Mouse (Mus musculus): ENCODE results near the gene F13a1. TPM values are rescaled to one million over a fixed set of nuclear protein-coding genes. Genes with fewer than 3 reads are reported as not detected.

The F13a1 gene
- polyA plus RNA-seq, 1 experiment: 22.9 TPM

DNA sequence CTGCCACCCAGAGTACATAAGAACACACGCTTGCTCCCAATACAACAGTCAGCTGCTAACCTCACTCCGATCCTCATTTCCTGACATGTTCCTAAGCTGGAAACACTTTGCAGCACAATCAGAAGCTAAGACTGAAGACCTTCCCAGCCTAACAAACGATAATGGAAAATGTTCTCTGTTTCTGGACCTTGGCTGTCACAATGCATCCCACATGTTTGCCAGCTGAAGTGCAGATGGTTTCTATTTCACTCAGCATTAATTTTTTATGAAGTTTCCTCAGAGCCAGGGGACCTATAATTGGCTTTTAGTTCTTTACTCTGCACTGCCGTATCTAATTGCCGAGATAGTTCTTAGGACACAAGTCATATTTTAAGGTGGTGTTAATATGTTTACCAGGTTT lies 10.8 kb upstream of the F13a1 start:
- Histone ChIP-seq H3K27me3 (ENCODE audit: control insufficient read depth, insufficient read depth, low read length) (no peaks in the 10 kb centered on the region), H3K4me1 (replicated peaks; ENCODE audit: control insufficient read depth, insufficient read depth, low read length) (peaks cover 13% of the 10 kb centered on the region), H3K4me3 (ENCODE audit: control insufficient read depth, insufficient read depth, low read length) (no peak overlapping the region), H3K36me3 (ENCODE audit: control insufficient read depth, insufficient read depth, low read length) (no peaks in the 10 kb centered on the region), H3K27ac (ENCODE audit: control insufficient read depth, insufficient read depth, low read length) (no peak overlapping the region)
- DNase-seq: no peak
- TF ChIP-seq POLR2A (IDR thresholded peaks at IDR 0.05; ENCODE audit: control insufficient read depth, extremely low read depth, insufficient read depth, low read length, poor library complexity) (no peak), CTCF (IDR thresholded peaks at IDR 0.05; ENCODE audit: borderline replicate concordance, control insufficient read depth, extremely low read depth, insufficient read depth, low read length, poor library complexity) (no peak)
- 96% methylated on average over 5 of the region's 5 CpGs for WGBS

DNA sequence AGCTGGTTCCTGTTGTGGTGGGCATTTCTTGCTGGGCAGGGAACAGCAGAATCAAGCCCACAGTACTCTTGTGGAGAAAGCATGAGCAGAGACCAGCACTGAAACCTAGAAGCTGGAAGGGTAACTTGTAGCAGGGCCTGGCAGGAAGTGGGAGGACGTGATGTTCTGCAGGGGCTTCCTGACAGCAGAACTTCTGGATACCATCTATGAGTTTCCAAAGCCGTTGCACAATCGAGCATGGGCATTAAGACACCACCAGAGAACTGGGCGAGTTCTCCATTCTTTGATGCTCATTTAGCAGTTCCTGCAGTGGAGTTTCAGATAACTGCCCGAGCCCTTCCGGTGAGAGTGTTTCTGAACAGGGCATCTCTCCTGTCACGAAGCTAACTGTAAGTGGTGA lies 6.6 kb upstream of the F13a1 start:
- no peaks in the 10 kb centered on the region for H3K27me3 ChIP-seq (ENCODE audit: control insufficient read depth, insufficient read depth, low read length)
- no peak overlapping the region for H3K27ac ChIP-seq (ENCODE audit: control insufficient read depth, insufficient read depth, low read length)
- H3K4me1 ChIP-seq (replicated peaks; ENCODE audit: control insufficient read depth, insufficient read depth, low read length): peaks cover 13% of the 10 kb centered on the region
- no peak overlapping the region for H3K4me3 ChIP-seq (ENCODE audit: control insufficient read depth, insufficient read depth, low read length)
- WGBS: 12% methylated on average over 7 of the region's 7 CpGs
- no peak for TF ChIP-seq CTCF (IDR thresholded peaks at IDR 0.05; ENCODE audit: borderline replicate concordance, control insufficient read depth, extremely low read depth, insufficient read depth, low read length, poor library complexity)
- TF ChIP-seq POLR2A (IDR thresholded peaks at IDR 0.05; ENCODE audit: control insufficient read depth, extremely low read depth, insufficient read depth, low read length, poor library complexity): no peak
- no peaks in the 10 kb centered on the region for H3K36me3 ChIP-seq (ENCODE audit: control insufficient read depth, insufficient read depth, low read length)
- peak; percentile 37 for DNase-seq

DNA sequence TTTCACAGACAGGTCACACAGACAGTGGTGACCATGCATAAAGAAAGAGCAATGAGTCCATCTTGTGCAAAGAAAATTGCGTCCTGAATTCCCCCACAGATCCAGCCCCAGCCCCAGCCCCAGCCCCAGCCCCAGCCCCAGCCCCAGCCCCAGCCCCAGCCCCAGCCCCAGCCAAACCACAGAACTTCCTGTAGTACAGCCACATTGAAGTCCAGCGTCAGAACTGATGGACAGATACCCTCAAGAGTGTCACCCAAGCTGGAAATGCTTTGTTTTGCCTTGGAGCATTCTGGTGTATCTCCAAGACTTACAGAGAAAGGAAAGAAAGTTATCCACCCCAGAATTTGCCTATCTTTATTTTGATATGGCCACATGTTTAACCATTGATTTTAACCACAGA lies 413 bp downstream of the F13a1 start:
- peaks cover 27% of the 10 kb centered on the region for H3K4me1 ChIP-seq (replicated peaks; ENCODE audit: control insufficient read depth, insufficient read depth, low read length)
- WGBS: 26% methylated on average over 2 of the region's 2 CpGs
- peak overlapping the region; percentile 36 for H3K4me3 ChIP-seq (ENCODE audit: control insufficient read depth, insufficient read depth, low read length)
- H3K27me3 ChIP-seq (ENCODE audit: control insufficient read depth, insufficient read depth, low read length): no peaks in the 10 kb centered on the region
- no peak for DNase-seq
- peak overlapping the region; percentile 85 for H3K27ac ChIP-seq (ENCODE audit: control insufficient read depth, insufficient read depth, low read length)
- H3K36me3 ChIP-seq (ENCODE audit: control insufficient read depth, insufficient read depth, low read length): no peaks in the 10 kb centered on the region
- TF ChIP-seq POLR2A (IDR thresholded peaks at IDR 0.05; ENCODE audit: control insufficient read depth, extremely low read depth, insufficient read depth, low read length, poor library complexity): no peak
- no peak for TF ChIP-seq CTCF (IDR thresholded peaks at IDR 0.05; ENCODE audit: borderline replicate concordance, control insufficient read depth, extremely low read depth, insufficient read depth, low read length, poor library complexity)

DNA sequence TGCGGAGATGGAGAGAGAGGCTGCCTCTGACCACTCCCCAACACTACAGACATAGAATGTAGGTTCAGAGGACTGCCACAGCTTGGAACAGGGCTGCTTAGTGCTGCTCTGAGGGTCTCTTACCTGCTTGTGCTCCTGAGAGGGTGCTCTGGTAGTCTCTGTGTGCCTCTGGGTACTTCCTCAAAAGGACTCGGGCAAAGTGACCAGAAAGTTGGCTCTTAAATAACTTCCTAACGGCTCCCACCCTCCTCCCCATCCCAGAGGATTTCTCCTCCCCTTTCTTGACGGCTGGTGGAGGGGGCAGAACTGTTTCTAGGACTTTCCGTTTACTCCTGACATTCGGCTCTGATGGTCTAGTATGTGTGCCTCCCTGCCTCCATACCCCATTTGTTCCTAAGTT lies 1.0 kb downstream of the F13a1 start:
- DNase-seq: no peak
- Histone ChIP-seq H3K36me3 (ENCODE audit: control insufficient read depth, insufficient read depth, low read length) (0 out of 2 replicates have a peak, but pooled peaks cover 3% of the 10 kb centered on the region), H3K27me3 (ENCODE audit: control insufficient read depth, insufficient read depth, low read length) (no peaks in the 10 kb centered on the region), H3K4me3 (ENCODE audit: control insufficient read depth, insufficient read depth, low read length) (peak overlapping the region; percentile 36), H3K4me1 (replicated peaks; ENCODE audit: control insufficient read depth, insufficient read depth, low read length) (peaks cover 27% of the 10 kb centered on the region), H3K27ac (ENCODE audit: control insufficient read depth, insufficient read depth, low read length) (peak overlapping the region; percentile 85; the same call in 1 of the 2 replicates)
- TF ChIP-seq CTCF (IDR thresholded peaks at IDR 0.05; ENCODE audit: borderline replicate concordance, control insufficient read depth, extremely low read depth, insufficient read depth, low read length, poor library complexity) (no peak), POLR2A (IDR thresholded peaks at IDR 0.05; ENCODE audit: control insufficient read depth, extremely low read depth, insufficient read depth, low read length, poor library complexity) (no peak)
- 73% methylated on average over 6 of the region's 6 CpGs for WGBS

DNA sequence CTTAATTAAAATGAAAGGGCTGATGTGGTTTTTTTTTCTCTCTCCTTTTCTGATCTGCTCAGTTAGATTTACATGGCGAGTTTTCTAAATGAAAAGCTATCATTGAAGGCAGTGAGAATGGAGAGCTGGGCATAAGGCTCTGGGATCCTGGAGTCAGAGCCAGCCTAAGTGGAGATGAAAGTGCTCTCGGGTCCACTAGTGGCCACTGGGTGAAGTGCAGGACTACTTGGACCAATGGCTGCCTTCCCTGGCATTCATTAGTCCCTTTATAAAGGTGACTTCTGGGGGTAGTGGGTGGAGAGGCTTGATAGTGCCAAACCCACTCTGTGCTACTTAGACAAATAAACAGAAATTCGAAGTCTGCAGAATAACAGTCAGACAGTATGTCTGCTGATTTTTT lies 5.0 kb downstream of the F13a1 start:
- no peak overlapping the region for H3K27ac ChIP-seq (ENCODE audit: control insufficient read depth, insufficient read depth, low read length)
- no peak overlapping the region for H3K4me3 ChIP-seq (ENCODE audit: control insufficient read depth, insufficient read depth, low read length)
- TF ChIP-seq POLR2A (IDR thresholded peaks at IDR 0.05; ENCODE audit: control insufficient read depth, extremely low read depth, insufficient read depth, low read length, poor library complexity): no peak
- TF ChIP-seq CTCF (IDR thresholded peaks at IDR 0.05; ENCODE audit: borderline replicate concordance, control insufficient read depth, extremely low read depth, insufficient read depth, low read length, poor library complexity): no peak
- peaks cover 23% of the 10 kb centered on the region for H3K4me1 ChIP-seq (replicated peaks; ENCODE audit: control insufficient read depth, insufficient read depth, low read length)
- H3K27me3 ChIP-seq (ENCODE audit: control insufficient read depth, insufficient read depth, low read length): no peaks in the 10 kb centered on the region
- DNase-seq: peak; percentile 32
- 0 out of 2 replicates have a peak, but pooled peaks cover 6% of the 10 kb centered on the region for H3K36me3 ChIP-seq (ENCODE audit: control insufficient read depth, insufficient read depth, low read length)
- WGBS: 90% methylated on average over 3 of the region's 3 CpGs

DNA sequence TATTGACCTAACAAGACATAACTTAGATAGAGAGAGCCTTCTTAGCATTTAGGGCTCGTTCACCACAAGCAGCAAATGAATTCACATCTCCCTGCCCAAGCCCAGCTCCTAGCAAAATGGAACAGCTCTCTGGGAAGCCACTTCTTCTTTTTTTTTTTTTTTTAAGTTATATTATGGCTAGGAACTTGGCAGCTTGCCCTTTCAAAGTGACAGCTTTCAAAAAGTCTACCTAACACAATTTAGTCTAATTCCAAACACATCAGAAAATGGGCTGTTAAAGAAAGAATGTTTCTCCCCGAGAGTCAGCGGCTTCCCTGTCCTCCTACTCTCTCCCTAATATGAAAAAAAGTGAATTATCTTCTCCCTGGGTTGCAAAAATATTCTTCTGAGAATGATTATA lies 15.3 kb downstream of the F13a1 start:
- TF ChIP-seq POLR2A (IDR thresholded peaks at IDR 0.05; ENCODE audit: control insufficient read depth, extremely low read depth, insufficient read depth, low read length, poor library complexity): no peak
- no peak for TF ChIP-seq CTCF (IDR thresholded peaks at IDR 0.05; ENCODE audit: borderline replicate concordance, control insufficient read depth, extremely low read depth, insufficient read depth, low read length, poor library complexity)
- Histone ChIP-seq H3K4me1 (replicated peaks; ENCODE audit: control insufficient read depth, insufficient read depth, low read length) (no peaks in the 10 kb centered on the region), H3K27me3 (ENCODE audit: control insufficient read depth, insufficient read depth, low read length) (no peaks in the 10 kb centered on the region), H3K27ac (ENCODE audit: control insufficient read depth, insufficient read depth, low read length) (no peak overlapping the region), H3K4me3 (ENCODE audit: control insufficient read depth, insufficient read depth, low read length) (no peak overlapping the region), H3K36me3 (ENCODE audit: control insufficient read depth, insufficient read depth, low read length) (0 out of 2 replicates have a peak, but pooled peaks cover 3% of the 10 kb centered on the region)
- 52% methylated on average over 3 of the region's 3 CpGs for WGBS
- DNase-seq: no peak

Data from thymus, adult 2 months (tissue).